9 mouse cellular contexts compared by ENCODE assay signal in the genomic region with DNA sequence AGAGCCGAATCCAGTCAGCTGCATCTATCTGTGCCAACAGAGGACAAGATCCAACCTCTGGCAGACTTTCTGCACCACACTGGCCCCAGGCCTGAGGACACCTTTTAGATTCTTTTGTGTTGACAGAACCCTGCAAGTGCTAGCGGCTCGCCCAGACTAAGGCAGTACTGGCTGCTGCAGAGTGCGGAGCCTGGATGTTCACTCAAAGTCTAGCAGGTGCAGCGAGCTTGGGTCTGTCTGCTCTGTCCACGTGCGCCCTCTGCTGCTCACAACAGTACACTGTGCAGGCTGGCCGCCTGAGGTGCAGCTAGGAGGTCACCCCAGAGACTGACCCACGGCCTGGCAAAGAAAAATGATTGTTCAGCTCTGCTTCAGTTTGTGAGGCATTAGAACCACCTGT. TPM values are rescaled to one million over a fixed set of nuclear protein-coding genes. Genes with fewer than 3 reads are reported as not detected.
DNase-seq lines count a peak whose midpoint lies in the region; ATAC-seq and TF ChIP-seq lines count a peak whose summit lies in the region.
"Had no signal": no experiment of that assay in that cellular context is flagged by ENCODE, and none has a peak within 500 bp of the region (broad histone marks: within the 10 kb centered on the region; RNA-seq: fewer than 3 reads in every experiment).

No protein-coding gene starts in this region.

- H3K27ac ChIP-seq in embryonic facial prominence, embryonic 11.5 days (replicated peaks; ENCODE audit: low read depth, low read length): no peak overlapping the region
- H3K27ac ChIP-seq in kidney, embryonic 15.5 days: no peak overlapping the region
- H3K27ac ChIP-seq in liver, embryonic 13.5 days: no peak overlapping the region
- H3K27ac ChIP-seq in neural tube, embryonic 11.5 days (ENCODE audit: low read depth, low read length): no peak overlapping the region
- no peak overlapping the region for H3K27ac ChIP-seq in stomach, embryonic 15.5 days

- H3K9ac ChIP-seq in embryonic facial prominence, embryonic 11.5 days (replicated peaks; ENCODE audit: low read length): no peak overlapping the region
- H3K9ac ChIP-seq in kidney, embryonic 15.5 days: no peak overlapping the region
- H3K9ac ChIP-seq in liver, embryonic 13.5 days: no peak overlapping the region
- no peak overlapping the region for H3K9ac ChIP-seq in neural tube, embryonic 11.5 days (ENCODE audit: low read length)
- H3K9ac ChIP-seq in stomach, embryonic 15.5 days: no peak overlapping the region

- H3K4me1 ChIP-seq in embryonic facial prominence, embryonic 11.5 days (ENCODE audit: control insufficient read depth, insufficient read depth, low read length): no peaks in the 10 kb centered on the region; the same call in none of the 2 replicates
- H3K4me1 ChIP-seq in kidney, embryonic 15.5 days: peaks cover 19% of the 10 kb centered on the region
- H3K4me1 ChIP-seq in liver, embryonic 13.5 days (replicated peaks): peaks cover 39% of the 10 kb centered on the region
- peaks cover 17% of the 10 kb centered on the region for H3K4me1 ChIP-seq in neural tube, embryonic 11.5 days (ENCODE audit: control insufficient read depth, insufficient read depth, low read length)
- peaks cover 15% of the 10 kb centered on the region for H3K4me1 ChIP-seq in stomach, embryonic 15.5 days

- no peak overlapping the region for H3K4me2 ChIP-seq in embryonic facial prominence, embryonic 11.5 days (ENCODE audit: low read depth, low read length)
- H3K4me2 ChIP-seq in kidney, embryonic 15.5 days: no peak overlapping the region
- no peak overlapping the region for H3K4me2 ChIP-seq in liver, embryonic 13.5 days
- no peak overlapping the region for H3K4me2 ChIP-seq in neural tube, embryonic 11.5 days (ENCODE audit: low read depth)
- no peak overlapping the region for H3K4me2 ChIP-seq in stomach, embryonic 15.5 days

- H3K79me2 ChIP-seq in C2C12 (ENCODE audit: control insufficient read depth, insufficient read depth): peaks cover 7% of the 10 kb centered on the region

- ATAC-seq in embryonic facial prominence, embryonic 11.5 days (replicated peaks; ENCODE audit: insufficient number of reproducible peaks, low FRiP score, low TSS enrichment, low read depth): no peak; the same call in 1 of the 2 replicates
- peak; percentile 53 for ATAC-seq in kidney, embryonic 15.5 days (replicated peaks; ENCODE audit: low FRiP score)
- peak; percentile 45 for ATAC-seq in liver, embryonic 13.5 days (ENCODE audit: low read depth)
- ATAC-seq in neural tube, embryonic 11.5 days (ENCODE audit: insufficient read depth, low FRiP score, low TSS enrichment): no peak
- ATAC-seq in stomach, embryonic 15.5 days (ENCODE audit: insufficient read depth, low FRiP score, low read depth): peak; percentile 59

- peak; percentile 98 for TF ChIP-seq CTCF in C2C12 (IDR thresholded peaks at IDR 0.05; ENCODE audit: control insufficient read depth, insufficient read depth, insufficient read length)

- no peak overlapping the region for H3K4me3 ChIP-seq in C2C12 (ENCODE audit: insufficient read depth, poor library complexity, severe bottlenecking)
- H3K4me3 ChIP-seq in embryonic facial prominence, embryonic 11.5 days (ENCODE audit: low read depth, low read length): no peak overlapping the region
- no peak overlapping the region for H3K4me3 ChIP-seq in kidney, embryonic 15.5 days (replicated peaks)
- no peak overlapping the region for H3K4me3 ChIP-seq in liver, embryonic 13.5 days (replicated peaks)
- no peak overlapping the region for H3K4me3 ChIP-seq in neural tube, embryonic 11.5 days (ENCODE audit: low read depth, low read length)
- H3K4me3 ChIP-seq in stomach, embryonic 15.5 days (replicated peaks): no peak overlapping the region
- H3K4me3 ChIP-seq: erythroblast, embryonic 14.5 days had no signal

- WGBS in embryonic facial prominence, embryonic 11.5 days: 12% methylated on average over 9 of the region's 9 CpGs
- 8% methylated on average over 9 of the region's 9 CpGs for WGBS in kidney, embryonic 15.5 days
- 9% methylated on average over 9 of the region's 9 CpGs for WGBS in liver, embryonic 13.5 days (ENCODE audit: insufficient replicate concordance)
- 10% methylated on average over 9 of the region's 9 CpGs for WGBS in neural tube, embryonic 11.5 days
- 7% methylated on average over 9 of the region's 9 CpGs for WGBS in stomach, embryonic 15.5 days

- no peaks in the 10 kb centered on the region for H3K36me3 ChIP-seq in C2C12 (ENCODE audit: control insufficient read depth, insufficient read depth)
- no peaks in the 10 kb centered on the region for H3K36me3 ChIP-seq in embryonic facial prominence, embryonic 11.5 days (replicated peaks; ENCODE audit: control insufficient read depth, insufficient read depth, low read depth, low read length)
- H3K36me3 ChIP-seq in kidney, embryonic 15.5 days: no peaks in the 10 kb centered on the region
- H3K36me3 ChIP-seq in liver, embryonic 13.5 days: no peaks in the 10 kb centered on the region
- H3K36me3 ChIP-seq in neural tube, embryonic 11.5 days (ENCODE audit: control insufficient read depth, insufficient read depth, low read length): no peaks in the 10 kb centered on the region
- no peaks in the 10 kb centered on the region for H3K36me3 ChIP-seq in stomach, embryonic 15.5 days

- peaks cover 23% of the 10 kb centered on the region for H3K27me3 ChIP-seq in C2C12 (ENCODE audit: control insufficient read depth, insufficient read depth, insufficient read length)
- H3K27me3 ChIP-seq in embryonic facial prominence, embryonic 11.5 days (ENCODE audit: control insufficient read depth, insufficient read depth, low read length): peaks cover 45% of the 10 kb centered on the region
- H3K27me3 ChIP-seq in kidney, embryonic 15.5 days: peaks cover 84% of the 10 kb centered on the region
- H3K27me3 ChIP-seq in liver, embryonic 13.5 days: peaks cover 79% of the 10 kb centered on the region
- peaks cover 28% of the 10 kb centered on the region for H3K27me3 ChIP-seq in neural tube, embryonic 11.5 days (ENCODE audit: control insufficient read depth, insufficient read depth, low read length)
- H3K27me3 ChIP-seq in stomach, embryonic 15.5 days (replicated peaks): peaks cover 44% of the 10 kb centered on the region

- no peaks in the 10 kb centered on the region for H3K79me3 ChIP-seq in C2C12 (ENCODE audit: low read depth)

- DNase-seq in adrenal gland, postnatal 25 days: peak; percentile 84
- peak; percentile 82 for DNase-seq in embryonic facial prominence, embryonic 11.5 days (ENCODE audit: low spot score)
- peak; percentile 61 to 79 for DNase-seq in heart, adult 9 months (ENCODE audit: low spot score in 2 of 2)
- peak; percentile 77 for DNase-seq in liver, embryonic 13.5 days
- DNase-seq in neural tube, embryonic 11.5 days (ENCODE audit: low spot score): peak; percentile 82

- H3K9me3 ChIP-seq in embryonic facial prominence, embryonic 11.5 days (replicated peaks; ENCODE audit: control insufficient read depth, low read length): no peaks in the 10 kb centered on the region
- H3K9me3 ChIP-seq in kidney, embryonic 15.5 days (replicated peaks): no peaks in the 10 kb centered on the region
- no peaks in the 10 kb centered on the region for H3K9me3 ChIP-seq in liver, embryonic 13.5 days (replicated peaks)
- no peaks in the 10 kb centered on the region for H3K9me3 ChIP-seq in neural tube, embryonic 11.5 days (ENCODE audit: control insufficient read depth, low read length)
- H3K9me3 ChIP-seq in stomach, embryonic 15.5 days: no peaks in the 10 kb centered on the region

- no peak overlapping the region for H3ac ChIP-seq in C2C12 (ENCODE audit: control insufficient read depth, insufficient read length, low read depth)

RNA-seq across cellular contexts. Expression of a gene that starts 2.1 kb away (rescaled TPM):
- 2.1 TPM for polyA plus RNA-seq in C2C12 (2012; fragmentation: generic; extraction: Trizol)
- total RNA-seq in adrenal gland, postnatal 25 days (2021): 3.9 and 4.7 TPM in 2 replicates
- polyA plus RNA-seq in embryonic facial prominence, embryonic 11.5 days (2014; fragmentation: Nextera tagmentation; extraction: Ambion mirVana): 3.6 and 4.2 TPM in 2 replicates
- 2.6 and 2.9 TPM in 2 replicates for polyA plus RNA-seq in kidney, embryonic 15.5 days (2015; fragmentation: Nextera tagmentation; extraction: Ambion mirVana)
- 4.4 and 4.6 TPM in 2 replicates for polyA plus RNA-seq in liver, embryonic 13.5 days (2015; fragmentation: Nextera tagmentation; extraction: Ambion mirVana)
- 24.3 and 27.6 TPM in 2 replicates for polyA plus RNA-seq in neural tube, embryonic 11.5 days (2014; fragmentation: Nextera tagmentation; extraction: Ambion mirVana)
- 5.9 and 7.4 TPM in 2 replicates for polyA plus RNA-seq in stomach, embryonic 15.5 days (2015; fragmentation: Nextera tagmentation; extraction: Ambion mirVana)

RNA-seq across cellular contexts. Expression of a gene that starts 22.8 kb away (rescaled TPM):
- polyA plus RNA-seq in C2C12 (2012; fragmentation: generic; extraction: Trizol): not detected
- total RNA-seq in adrenal gland, postnatal 25 days (2021): not detected in 2 replicates
- polyA plus RNA-seq in embryonic facial prominence, embryonic 11.5 days (2014; fragmentation: Nextera tagmentation; extraction: Ambion mirVana): not detected in 2 replicates
- not detected in 2 replicates for polyA plus RNA-seq in kidney, embryonic 15.5 days (2015; fragmentation: Nextera tagmentation; extraction: Ambion mirVana)
- not detected in 2 replicates for polyA plus RNA-seq in liver, embryonic 13.5 days (2015; fragmentation: Nextera tagmentation; extraction: Ambion mirVana)
- polyA plus RNA-seq in neural tube, embryonic 11.5 days (2014; fragmentation: Nextera tagmentation; extraction: Ambion mirVana): not detected in 2 replicates
- polyA plus RNA-seq in stomach, embryonic 15.5 days (2015; fragmentation: Nextera tagmentation; extraction: Ambion mirVana): not detected in 2 replicates
- polyA plus RNA-seq: erythroblast, embryonic 14.5 days had no signal

RNA-seq across cellular contexts. Expression of a gene that starts 36.9 kb away (rescaled TPM):
- 27.5 TPM for polyA plus RNA-seq in C2C12 (2012; fragmentation: generic; extraction: Trizol)
- total RNA-seq in adrenal gland, postnatal 25 days (2021): 50.3 and 56.9 TPM in 2 replicates
- polyA plus RNA-seq in embryonic facial prominence, embryonic 11.5 days (2014; fragmentation: Nextera tagmentation; extraction: Ambion mirVana): 60.2 and 62.9 TPM in 2 replicates
- 62.3 and 66.9 TPM in 2 replicates for polyA plus RNA-seq in kidney, embryonic 15.5 days (2015; fragmentation: Nextera tagmentation; extraction: Ambion mirVana)
- 62.5 and 64.3 TPM in 2 replicates for polyA plus RNA-seq in liver, embryonic 13.5 days (2015; fragmentation: Nextera tagmentation; extraction: Ambion mirVana)
- polyA plus RNA-seq in neural tube, embryonic 11.5 days (2014; fragmentation: Nextera tagmentation; extraction: Ambion mirVana): 58.0 and 64.0 TPM in 2 replicates
- 65.2 and 67.8 TPM in 2 replicates for polyA plus RNA-seq in stomach, embryonic 15.5 days (2015; fragmentation: Nextera tagmentation; extraction: Ambion mirVana)

RNA-seq across cellular contexts. Expression of a gene that starts 38.1 kb away (rescaled TPM):
- polyA plus RNA-seq in C2C12 (2012; fragmentation: generic; extraction: Trizol): not detected
- total RNA-seq in adrenal gland, postnatal 25 days (2021): not detected in 2 replicates
- polyA plus RNA-seq in embryonic facial prominence, embryonic 11.5 days (2014; fragmentation: Nextera tagmentation; extraction: Ambion mirVana): not detected in 2 replicates
- not detected in 2 replicates for polyA plus RNA-seq in kidney, embryonic 15.5 days (2015; fragmentation: Nextera tagmentation; extraction: Ambion mirVana)
- not detected in 2 replicates for polyA plus RNA-seq in liver, embryonic 13.5 days (2015; fragmentation: Nextera tagmentation; extraction: Ambion mirVana)
- not detected in 2 replicates for polyA plus RNA-seq in neural tube, embryonic 11.5 days (2014; fragmentation: Nextera tagmentation; extraction: Ambion mirVana)
- polyA plus RNA-seq in stomach, embryonic 15.5 days (2015; fragmentation: Nextera tagmentation; extraction: Ambion mirVana): not detected in 2 replicates
- polyA plus RNA-seq: erythroblast, embryonic 14.5 days had no signal

RNA-seq across cellular contexts. Expression of a gene that starts 46.6 kb away (rescaled TPM):
- polyA plus RNA-seq in C2C12 (2012; fragmentation: generic; extraction: Trizol): not detected
- not detected in 2 replicates for total RNA-seq in adrenal gland, postnatal 25 days (2021)
- polyA plus RNA-seq in embryonic facial prominence, embryonic 11.5 days (2014; fragmentation: Nextera tagmentation; extraction: Ambion mirVana): not detected in 2 replicates
- not detected in 2 replicates for polyA plus RNA-seq in kidney, embryonic 15.5 days (2015; fragmentation: Nextera tagmentation; extraction: Ambion mirVana)
- polyA plus RNA-seq in liver, embryonic 13.5 days (2015; fragmentation: Nextera tagmentation; extraction: Ambion mirVana): not detected in 2 replicates
- not detected in 2 replicates for polyA plus RNA-seq in neural tube, embryonic 11.5 days (2014; fragmentation: Nextera tagmentation; extraction: Ambion mirVana)
- polyA plus RNA-seq in stomach, embryonic 15.5 days (2015; fragmentation: Nextera tagmentation; extraction: Ambion mirVana): not detected in 2 replicates
- polyA plus RNA-seq: erythroblast, embryonic 14.5 days had no signal

Comparison
In these comparisons a context has a peak if more than half of its experiments do, and no peak if none do; other contexts are left out.
1. ATAC-seq: peak in kidney, embryonic 15.5 days (single experiment), liver, embryonic 13.5 days (single experiment) and stomach, embryonic 15.5 days (single experiment); none in embryonic facial prominence, embryonic 11.5 days (single experiment) and neural tube, embryonic 11.5 days (single experiment).
2. Peak in every context shown above with its lines, with median percentiles within 50 percentile points of each other: DNase-seq.